In the genomic region with DNA sequence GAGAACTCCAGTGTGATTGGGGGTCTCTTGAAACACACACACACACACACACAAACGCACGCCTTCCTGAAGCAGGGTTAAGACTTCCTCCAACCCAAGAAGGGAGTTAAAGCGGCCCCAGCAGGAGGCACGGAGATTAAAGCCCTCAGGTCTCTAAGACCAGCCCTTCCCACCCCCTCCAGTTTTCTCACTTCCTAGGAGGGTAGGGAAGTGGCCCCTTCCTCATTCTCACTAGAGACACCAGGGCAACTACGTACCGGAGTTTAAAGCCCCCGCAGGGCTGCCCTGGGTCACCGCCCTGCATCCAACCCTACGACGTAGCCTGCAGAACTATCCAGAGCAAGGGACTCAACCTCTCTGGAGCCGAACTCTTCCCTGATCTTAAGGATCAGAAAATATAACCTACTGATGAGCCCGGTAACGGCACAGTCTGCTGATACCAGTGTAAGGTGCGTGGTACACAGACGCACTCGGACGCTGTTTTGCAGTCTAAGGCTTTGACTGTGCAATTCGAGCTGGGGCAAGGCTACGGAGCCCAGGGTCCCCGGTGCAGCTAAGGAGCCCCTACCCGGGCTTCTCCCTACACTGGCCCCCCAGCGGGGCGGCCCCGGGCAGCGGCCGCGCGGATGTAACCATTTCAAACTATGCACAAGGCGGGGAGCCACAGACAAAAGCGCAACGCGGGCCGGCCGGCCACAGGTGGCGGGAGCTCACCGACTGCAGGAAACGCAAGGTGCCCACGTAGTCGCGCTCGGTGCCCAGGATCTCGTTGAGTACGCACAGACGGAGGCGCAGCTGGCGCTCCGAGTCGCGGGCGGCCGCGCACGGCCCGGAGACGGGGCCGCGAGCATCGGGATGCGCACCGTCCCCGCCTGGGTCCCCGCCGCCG, we compare ENCODE assay signal across 7 mouse cellular contexts. TPM values are rescaled to one million over a fixed set of nuclear protein-coding genes. Genes with fewer than 3 reads are reported as not detected.
DNase-seq lines count a peak whose midpoint lies in the region; ATAC-seq lines count a peak whose summit lies in the region.

No protein-coding gene starts in this region.

- H3K4me2 ChIP-seq in heart, embryonic 13.5 days, result peak overlapping the region; percentile 99

- no peaks in the 10 kb centered on the region for H3K9me3 ChIP-seq in heart, embryonic 13.5 days

- peak overlapping the region; percentile 90 for H3K9ac ChIP-seq in heart, embryonic 13.5 days

- H3K36me3 ChIP-seq in heart, embryonic 13.5 days, result no peaks in the 10 kb centered on the region

- peak; percentile 89 for DNase-seq in A20 (ENCODE audit: low read depth, low spot score)
- peak; percentile 62 for DNase-seq in CD4-positive, CD25-positive, alpha-beta regulatory T cell, adult 2 months (ENCODE audit: low read depth, low spot score)
- peak; percentile 49 for DNase-seq in embryo, embryonic 11.5 days (ENCODE audit: low read depth, low spot score)
- DNase-seq in layer of hippocampus, postnatal 14 days (ENCODE audit: low spot score in 2 of 2), result peak; percentile 19 to 46
- DNase-seq in lung, postnatal 25 days (ENCODE audit: low spot score), result peak; percentile 47
- DNase-seq in right cerebral cortex, postnatal 36 days (ENCODE audit: low spot score in 2 of 2), result peak; percentile 71 to 72

- 0 out of 2 replicates have a peak, but pooled peaks have one; percentile 2 for ATAC-seq in heart, embryonic 13.5 days (ENCODE audit: extremely low read depth, insufficient number of reproducible peaks, low FRiP score, low TSS enrichment)

- peaks cover 31% of the 10 kb centered on the region for H3K4me1 ChIP-seq in heart, embryonic 13.5 days

- peak overlapping the region; percentile 79 for H3K4me3 ChIP-seq in heart, embryonic 13.5 days

- peak overlapping the region; percentile 58 for H3K27ac ChIP-seq in heart, embryonic 13.5 days (replicated peaks)

- H3K27me3 ChIP-seq in heart, embryonic 13.5 days (replicated peaks), result no peaks in the 10 kb centered on the region

- WGBS in heart, embryonic 13.5 days, result under 1% methylated on average over 64 of the region's 64 CpGs

RNA-seq across cellular contexts. Expression of a gene that starts 0.6 kb away (rescaled TPM):
- 8.3 and 8.7 TPM in 2 replicates for polyA plus RNA-seq in heart, embryonic 13.5 days (2015; fragmentation: Nextera tagmentation; extraction: Ambion mirVana)
- total RNA-seq in layer of hippocampus, postnatal 14 days (2021), result 10 to 100 TPM; 88.0 to 89.3 TPM

Comparison
In these comparisons a context has a peak if more than half of its experiments do, and no peak if none do; other contexts are left out.
1. Peak in every context shown above with its lines: DNase-seq, ATAC-seq, H3K4me3 ChIP-seq and H3K27ac ChIP-seq.
2. DNase-seq: peak in every context shown above with its lines; median percentile 89 in A20; 72 in right cerebral cortex, postnatal 36 days; 62 in CD4-positive, CD25-positive, alpha-beta regulatory T cell, adult 2 months; 49 in embryo, embryonic 11.5 days; 47 in lung, postnatal 25 days; 32 in layer of hippocampus, postnatal 14 days.